Mouse (Mus musculus): ENCODE measurements around the gene Sept11. TPM values are rescaled to one million over a fixed set of nuclear protein-coding genes. Genes with fewer than 3 reads are reported as not detected.

Gene Sept11
- polyA plus RNA-seq, 1 experiment from 2014 or later, result 178 TPM

DNA sequence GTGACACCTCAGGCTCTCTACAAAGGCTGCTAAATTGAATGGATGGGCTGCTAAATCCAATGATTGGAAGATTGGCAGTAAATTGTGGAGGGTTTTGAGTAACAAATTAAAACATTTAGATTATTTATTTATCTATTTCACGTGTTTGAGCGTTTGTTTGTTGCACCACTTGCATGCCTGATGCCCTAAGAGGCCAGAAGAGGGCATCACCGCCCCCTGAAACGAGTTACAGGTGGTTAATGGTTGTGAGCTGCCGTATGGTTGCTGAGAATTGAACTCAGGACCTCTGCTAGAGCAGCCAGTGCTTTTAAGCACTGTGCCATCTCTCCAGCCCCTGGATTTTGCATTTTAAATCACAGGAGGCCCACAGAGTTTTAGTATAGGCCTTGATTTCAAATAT is 42.2 kb upstream of the Sept11 start:
- Histone ChIP-seq H3K4me3 (ENCODE audit: low read depth, low read length) (no peak overlapping the region), H3K9me3 (ENCODE audit: control insufficient read depth, low read length) (no peaks in the 10 kb centered on the region), H3K27me3 (replicated peaks; ENCODE audit: control insufficient read depth, insufficient read depth, low read length) (peaks cover 20% of the 10 kb centered on the region; the same call in 1 of the 2 replicates), H3K36me3 (ENCODE audit: control insufficient read depth, insufficient read depth, low read length) (no peaks in the 10 kb centered on the region), H3K27ac (ENCODE audit: low read depth) (no peak overlapping the region), H3K4me2 (ENCODE audit: low read length) (no peak overlapping the region), H3K9ac (ENCODE audit: low read length) (no peak overlapping the region), H3K4me1 (replicated peaks; ENCODE audit: control insufficient read depth, insufficient read depth, low read length) (no peaks in the 10 kb centered on the region)
- ATAC-seq (replicated peaks; ENCODE audit: low FRiP score, low TSS enrichment, low read depth) (no peak), DNase-seq (ENCODE audit: low spot score) (no peak)
- WGBS, result 55% methylated on average over 5 of the region's 5 CpGs

DNA sequence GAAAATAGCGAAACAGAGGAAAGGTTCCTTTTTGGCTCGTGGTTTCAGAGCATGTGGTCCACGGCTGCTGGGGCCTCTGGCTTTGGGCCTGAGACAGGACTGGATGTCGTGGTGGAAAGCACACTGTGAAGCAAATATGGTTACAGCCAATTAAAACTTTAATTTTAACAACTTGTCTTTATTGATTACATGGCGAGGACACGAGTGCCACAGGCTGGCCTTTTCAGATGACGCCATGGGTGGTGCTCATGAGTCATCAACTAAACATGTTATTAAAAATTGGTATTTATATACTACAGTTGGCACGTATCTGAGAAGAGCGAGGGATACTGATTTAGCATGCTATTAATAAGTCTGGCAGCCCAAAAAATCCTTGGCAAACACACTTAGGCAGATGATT is 41.3 kb upstream of the Sept11 start:
- Histone ChIP-seq H3K9me3 (ENCODE audit: control insufficient read depth, low read length) (no peaks in the 10 kb centered on the region), H3K4me3 (ENCODE audit: low read depth, low read length) (no peak overlapping the region), H3K4me2 (ENCODE audit: low read length) (no peak overlapping the region), H3K27me3 (replicated peaks; ENCODE audit: control insufficient read depth, insufficient read depth, low read length) (peaks cover 11% of the 10 kb centered on the region; the same call in 1 of the 2 replicates), H3K36me3 (ENCODE audit: control insufficient read depth, insufficient read depth, low read length) (no peaks in the 10 kb centered on the region), H3K4me1 (replicated peaks; ENCODE audit: control insufficient read depth, insufficient read depth, low read length) (no peaks in the 10 kb centered on the region), H3K9ac (ENCODE audit: low read length) (no peak overlapping the region), H3K27ac (ENCODE audit: low read depth) (no peak overlapping the region)
- DNase-seq (ENCODE audit: low spot score) (no peak), ATAC-seq (replicated peaks; ENCODE audit: low FRiP score, low TSS enrichment, low read depth) (no peak)
- 84% methylated on average over 9 of the region's 9 CpGs for WGBS

DNA sequence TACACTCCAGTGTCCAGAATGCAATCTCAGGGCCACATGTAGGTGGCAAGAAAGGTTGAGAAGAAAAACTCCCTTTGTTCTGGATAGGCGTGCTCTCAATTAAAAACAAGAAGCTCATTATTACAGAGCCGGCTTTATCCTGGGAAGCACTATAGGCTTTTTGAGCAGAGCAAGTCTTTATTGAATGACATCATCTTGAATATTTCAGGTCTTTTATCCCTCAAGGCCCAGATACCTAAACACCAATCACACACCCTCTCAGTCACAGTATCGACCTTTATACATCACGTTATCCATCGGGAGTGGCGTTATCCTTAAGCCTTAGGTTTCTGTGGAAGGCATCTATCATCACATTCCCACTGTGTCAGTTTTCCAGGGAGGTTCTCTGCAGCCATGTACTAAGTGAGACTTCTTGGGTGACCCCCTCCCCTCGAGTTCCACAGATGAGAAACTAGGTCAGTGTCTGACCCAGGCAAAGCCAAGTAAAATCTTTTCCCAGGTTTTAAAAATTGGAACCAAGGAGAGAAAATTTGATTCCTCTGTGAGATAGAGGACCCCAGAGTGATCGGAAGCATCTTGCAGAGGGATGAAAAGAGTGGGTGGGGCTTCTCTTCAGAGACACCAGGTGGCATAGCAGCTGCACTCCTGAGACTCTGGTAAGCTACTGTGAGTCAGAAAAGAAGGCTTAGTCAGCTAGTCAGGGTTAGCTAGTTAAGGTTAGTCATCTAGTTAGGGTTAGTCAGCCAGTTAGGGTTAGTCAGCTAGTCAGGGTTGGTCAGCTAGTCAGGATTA is 39.4 kb upstream of the Sept11 start:
- WGBS, result 54% methylated on average over 8 of the region's 8 CpGs
- Histone ChIP-seq H3K9me3 (ENCODE audit: control insufficient read depth, low read length) (no peaks in the 10 kb centered on the region), H3K27ac (ENCODE audit: low read depth) (no peak overlapping the region), H3K27me3 (replicated peaks; ENCODE audit: control insufficient read depth, insufficient read depth, low read length) (0 out of 2 replicates have a peak, but pooled peaks cover 6% of the 10 kb centered on the region), H3K36me3 (ENCODE audit: control insufficient read depth, insufficient read depth, low read length) (no peaks in the 10 kb centered on the region), H3K4me3 (ENCODE audit: low read depth, low read length) (no peak overlapping the region), H3K4me1 (replicated peaks; ENCODE audit: control insufficient read depth, insufficient read depth, low read length) (no peaks in the 10 kb centered on the region), H3K9ac (ENCODE audit: low read length) (no peak overlapping the region), H3K4me2 (ENCODE audit: low read length) (no peak overlapping the region)
- DNase-seq (ENCODE audit: low spot score) (no peak), ATAC-seq (replicated peaks; ENCODE audit: low FRiP score, low TSS enrichment, low read depth) (no peak)

DNA sequence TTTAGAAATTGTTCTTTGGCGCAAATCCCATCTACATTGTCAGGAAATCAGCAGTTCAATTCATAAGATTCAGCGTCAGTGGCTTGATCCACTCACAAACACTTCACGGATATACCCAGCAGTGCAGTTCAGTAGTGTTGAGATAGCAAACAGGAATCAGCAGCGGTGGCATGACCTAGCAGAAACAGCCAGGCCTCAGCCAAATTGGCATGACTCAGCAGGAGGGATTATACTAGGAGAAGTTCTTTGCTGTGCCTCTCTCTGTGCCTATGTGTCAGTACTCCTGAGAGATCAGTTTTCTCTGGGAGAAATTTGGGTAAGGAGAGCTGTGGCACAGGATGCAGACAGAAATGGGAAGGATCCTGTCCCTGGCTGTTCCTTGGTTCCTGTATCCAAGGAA is 32.4 kb upstream of the Sept11 start:
- ATAC-seq (replicated peaks; ENCODE audit: low FRiP score, low TSS enrichment, low read depth) (no peak), DNase-seq (ENCODE audit: low spot score) (no peak)
- no peaks in the 10 kb centered on the region for H3K36me3 ChIP-seq (ENCODE audit: control insufficient read depth, insufficient read depth, low read length)
- H3K4me1 ChIP-seq (replicated peaks; ENCODE audit: control insufficient read depth, insufficient read depth, low read length), result no peaks in the 10 kb centered on the region
- no peak overlapping the region for H3K4me2 ChIP-seq (ENCODE audit: low read length)
- no peak overlapping the region for H3K9ac ChIP-seq (ENCODE audit: low read length)
- H3K27ac ChIP-seq (ENCODE audit: low read depth), result no peak overlapping the region
- no peak overlapping the region for H3K4me3 ChIP-seq (ENCODE audit: low read depth, low read length)
- H3K9me3 ChIP-seq (ENCODE audit: control insufficient read depth, low read length), result no peaks in the 10 kb centered on the region
- 84% methylated on average over 4 of the region's 4 CpGs for WGBS
- no peaks in the 10 kb centered on the region for H3K27me3 ChIP-seq (replicated peaks; ENCODE audit: control insufficient read depth, insufficient read depth, low read length)

DNA sequence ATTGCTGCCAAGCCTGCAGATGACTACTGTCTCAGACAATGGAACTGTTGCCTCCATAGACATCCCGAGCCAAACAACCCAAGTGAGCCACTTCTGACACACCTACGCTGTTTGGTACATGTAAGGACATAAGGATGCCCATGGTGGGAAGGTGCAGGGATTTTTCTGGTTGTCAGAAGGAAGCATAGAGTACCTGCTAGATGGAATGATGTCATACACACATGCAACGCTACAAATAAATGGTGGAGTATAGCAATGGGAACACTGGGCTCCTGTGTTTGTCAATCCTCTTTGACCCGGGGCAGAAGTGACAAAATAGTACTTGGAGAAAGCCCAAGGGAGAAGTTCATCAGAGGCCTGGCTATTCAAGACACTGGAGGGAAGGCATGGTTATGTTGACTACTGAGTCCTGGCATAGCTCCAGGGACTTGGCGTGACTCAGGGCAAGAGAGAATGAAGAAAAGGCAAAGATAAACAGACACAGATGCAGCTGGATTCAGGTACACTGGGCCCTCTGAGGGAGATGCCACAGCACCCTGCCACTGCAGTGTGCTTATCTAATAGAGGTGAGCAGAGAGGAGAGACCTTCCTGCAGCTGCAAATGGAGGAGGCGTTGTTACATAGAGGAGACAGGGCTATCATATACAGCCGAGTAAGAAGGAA is 15.4 kb upstream of the Sept11 start:
- no peak overlapping the region for H3K4me3 ChIP-seq (ENCODE audit: low read depth, low read length)
- H3K9me3 ChIP-seq (ENCODE audit: control insufficient read depth, low read length), result no peaks in the 10 kb centered on the region; the same call in 1 of the 2 replicates
- H3K36me3 ChIP-seq (ENCODE audit: control insufficient read depth, insufficient read depth, low read length), result no peaks in the 10 kb centered on the region
- ATAC-seq (replicated peaks; ENCODE audit: low FRiP score, low TSS enrichment, low read depth), result no peak
- H3K27ac ChIP-seq (ENCODE audit: low read depth), result no peak overlapping the region
- no peaks in the 10 kb centered on the region for H3K27me3 ChIP-seq (replicated peaks; ENCODE audit: control insufficient read depth, insufficient read depth, low read length)
- no peak overlapping the region for H3K9ac ChIP-seq (ENCODE audit: low read length)
- H3K4me1 ChIP-seq (replicated peaks; ENCODE audit: control insufficient read depth, insufficient read depth, low read length), result no peaks in the 10 kb centered on the region
- no peak overlapping the region for H3K4me2 ChIP-seq (ENCODE audit: low read length)
- no peak for DNase-seq (ENCODE audit: low spot score)
- WGBS, result 73% methylated on average over 7 of the region's 7 CpGs

DNA sequence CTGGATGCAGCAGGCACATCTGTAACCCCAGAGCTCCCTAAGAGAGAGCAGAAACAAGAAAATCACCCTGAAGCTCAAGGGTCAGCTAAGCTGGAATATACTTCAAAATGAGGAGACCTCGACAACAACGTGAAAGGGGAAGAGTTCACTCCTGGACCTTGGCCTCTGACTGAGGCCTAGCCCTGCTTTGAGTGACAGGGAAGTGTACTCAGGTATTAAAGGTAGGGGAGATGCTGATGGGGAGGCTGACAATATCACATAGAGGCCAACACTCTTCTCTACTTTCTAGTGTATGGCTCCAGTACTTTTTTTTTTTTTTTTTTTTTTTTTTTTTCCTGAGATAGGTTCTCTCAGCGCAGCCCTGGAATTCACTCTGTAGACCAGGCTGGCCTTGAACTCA is 13.6 kb upstream of the Sept11 start:
- ATAC-seq (replicated peaks; ENCODE audit: low FRiP score, low TSS enrichment, low read depth) (no peak), DNase-seq (ENCODE audit: low spot score) (no peak)
- Histone ChIP-seq H3K4me1 (replicated peaks; ENCODE audit: control insufficient read depth, insufficient read depth, low read length) (no peaks in the 10 kb centered on the region), H3K36me3 (ENCODE audit: control insufficient read depth, insufficient read depth, low read length) (no peaks in the 10 kb centered on the region), H3K27ac (ENCODE audit: low read depth) (no peak overlapping the region), H3K27me3 (replicated peaks; ENCODE audit: control insufficient read depth, insufficient read depth, low read length) (no peaks in the 10 kb centered on the region), H3K4me3 (ENCODE audit: low read depth, low read length) (no peak overlapping the region), H3K4me2 (ENCODE audit: low read length) (no peak overlapping the region), H3K9me3 (ENCODE audit: control insufficient read depth, low read length) (no peaks in the 10 kb centered on the region; the same call in 1 of the 2 replicates), H3K9ac (ENCODE audit: low read length) (no peak overlapping the region)
- WGBS, result 76% methylated on average over 3 of the region's 3 CpGs

DNA sequence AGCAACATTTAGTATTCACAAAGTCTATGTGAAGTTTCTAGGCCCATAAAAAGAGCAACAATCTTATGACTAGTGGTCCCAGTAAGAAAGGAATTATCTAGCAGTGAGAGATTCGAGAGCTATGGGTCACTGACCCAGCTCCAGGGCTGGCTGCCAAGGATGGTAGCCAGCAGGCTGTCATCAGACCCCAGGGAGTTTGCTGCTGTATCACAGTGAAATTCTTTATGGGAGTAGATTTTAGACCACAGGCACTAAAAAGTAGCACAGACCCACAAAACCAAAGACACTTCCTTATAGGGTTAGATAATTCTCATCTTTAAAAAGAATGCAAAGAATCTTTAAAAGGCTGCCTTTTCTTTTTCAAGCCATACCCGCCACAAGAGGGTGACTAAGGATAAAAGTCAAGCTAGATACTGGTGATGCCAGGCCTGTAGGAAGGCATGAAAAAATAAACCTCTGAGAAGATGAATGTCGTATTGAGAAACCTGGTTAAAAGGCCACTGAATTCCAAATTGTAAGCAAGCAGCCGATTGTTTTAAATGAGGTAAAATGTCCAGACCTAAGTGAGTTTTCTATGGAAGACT is 8.1 kb upstream of the Sept11 start:
- no peaks in the 10 kb centered on the region for H3K4me1 ChIP-seq (replicated peaks; ENCODE audit: control insufficient read depth, insufficient read depth, low read length)
- H3K4me2 ChIP-seq (ENCODE audit: low read length), result no peak overlapping the region
- H3K27ac ChIP-seq (ENCODE audit: low read depth), result no peak overlapping the region
- H3K36me3 ChIP-seq (ENCODE audit: control insufficient read depth, insufficient read depth, low read length), result no peaks in the 10 kb centered on the region
- H3K9me3 ChIP-seq (ENCODE audit: control insufficient read depth, low read length), result no peaks in the 10 kb centered on the region
- no peaks in the 10 kb centered on the region for H3K27me3 ChIP-seq (replicated peaks; ENCODE audit: control insufficient read depth, insufficient read depth, low read length)
- DNase-seq (ENCODE audit: low spot score) (no peak), ATAC-seq (replicated peaks; ENCODE audit: low FRiP score, low TSS enrichment, low read depth) (no peak)
- 46% methylated on average over 4 of the region's 4 CpGs for WGBS
- H3K4me3 ChIP-seq (ENCODE audit: low read depth, low read length), result no peak overlapping the region
- H3K9ac ChIP-seq (ENCODE audit: low read length), result no peak overlapping the region

DNA sequence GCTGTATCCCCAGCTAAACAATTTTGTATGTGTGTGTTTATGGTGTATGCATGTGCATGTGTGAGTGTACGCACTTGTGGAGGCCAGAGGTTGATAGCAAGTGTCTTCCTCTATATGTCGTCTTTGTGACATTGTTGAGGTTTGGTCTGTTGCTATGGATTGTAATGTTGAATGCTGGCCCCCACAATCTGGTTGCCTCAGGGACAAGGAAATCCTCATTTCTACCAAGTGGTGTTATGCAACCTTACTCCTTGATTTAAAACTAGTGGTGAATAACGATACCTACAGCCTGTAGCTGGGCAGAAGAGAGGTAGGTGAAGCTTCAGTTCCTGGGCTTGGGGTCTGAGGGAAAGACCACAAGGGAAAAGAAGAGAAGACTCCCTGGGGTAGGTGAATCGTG is 7.3 kb upstream of the Sept11 start:
- H3K27ac ChIP-seq (ENCODE audit: low read depth), result no peak overlapping the region
- no peaks in the 10 kb centered on the region for H3K27me3 ChIP-seq (replicated peaks; ENCODE audit: control insufficient read depth, insufficient read depth, low read length)
- WGBS, result 86% methylated on average over 4 of the region's 4 CpGs
- H3K4me1 ChIP-seq (replicated peaks; ENCODE audit: control insufficient read depth, insufficient read depth, low read length), result peaks cover 1% of the 10 kb centered on the region
- no peak overlapping the region for H3K4me2 ChIP-seq (ENCODE audit: low read length)
- no peak for DNase-seq (ENCODE audit: low spot score)
- no peak overlapping the region for H3K4me3 ChIP-seq (ENCODE audit: low read depth, low read length)
- no peaks in the 10 kb centered on the region for H3K9me3 ChIP-seq (ENCODE audit: control insufficient read depth, low read length)
- H3K36me3 ChIP-seq (ENCODE audit: control insufficient read depth, insufficient read depth, low read length), result no peaks in the 10 kb centered on the region
- no peak for ATAC-seq (replicated peaks; ENCODE audit: low FRiP score, low TSS enrichment, low read depth)
- H3K9ac ChIP-seq (ENCODE audit: low read length), result no peak overlapping the region

Data from intestine, embryonic 14.5 days (tissue).